Mouse (Mus musculus) CH12.LX (cell line): Measurements from ENCODE around the gene Spaar. TPM values are rescaled to one million over a fixed set of nuclear protein-coding genes. Genes with fewer than 3 reads are reported as not detected.

ENCODE experiments used
- DNase-seq: peaks from one replicate; pipeline ENCODE4 v3.0.0-alpha.2; 2013; ENCODE audit errors: extremely low read depth
- H3K27ac ChIP-seq: 2 replicates; pipeline ENCODE4 v1.5.1; 2012; ENCODE audit warnings: low read depth, mild to moderate bottlenecking, control low read depth, moderate library complexity; ENCODE audit not compliant: insufficient read depth
- H3K27me3 ChIP-seq: replicated peaks from 2 replicates; pipeline ENCODE3; 2012; ENCODE audit warnings: inconsistent platforms
- H3K36me3 ChIP-seq, 2 experiments: replicated peaks in 1 of 2; 2 replicates each; pipeline versions ENCODE3 to v1.6.1; 2012; ENCODE audit warnings: inconsistent platforms in 1 of 2, low read length in 1 of 2, mild to moderate bottlenecking in 1 of 2, mixed read lengths in 1 of 2, moderate library complexity in 1 of 2; ENCODE audit not compliant: control insufficient read depth in 1 of 2, insufficient read depth in 1 of 2
- H3K4me1 ChIP-seq, 2 experiments: 2 replicates each; pipeline ENCODE4 v1.6.1; 2012; ENCODE audit warnings: inconsistent platforms in 1 of 2, moderate library complexity in 1 of 2; ENCODE audit not compliant: insufficient read depth in 2 of 2, control insufficient read depth in 1 of 2
- H3K4me2 ChIP-seq: 2 replicates; pipeline ENCODE4 v1.6.1; 2012; ENCODE audit warnings: low read depth, mild to moderate bottlenecking, control low read depth; ENCODE audit not compliant: poor library complexity, insufficient read depth, severe bottlenecking
- H3K4me3 ChIP-seq, 3 experiments: fragments of 150-350 bp in 1 of 3; sonication (generic) in 1 of 3; replicated peaks in 1 of 3; 2 replicates each; pipeline versions ENCODE3 to v1.5.1; 2011 to 2012; ENCODE audit warnings: low read depth in 2 of 3, low read length in 2 of 3, mild to moderate bottlenecking in 2 of 3, moderate library complexity in 2 of 3, control low read depth in 1 of 3, improper control_type of control experiment in 1 of 3, inconsistent platforms in 1 of 3, mixed read lengths in 1 of 3; ENCODE audit not compliant: poor library complexity in 1 of 3
- H3K79me2 ChIP-seq: replicated peaks from 2 replicates; pipeline ENCODE4 v1.6.1; 2012; ENCODE audit warnings: mild to moderate bottlenecking, moderate library complexity; ENCODE audit not compliant: control insufficient read depth, poor library complexity, insufficient read depth, severe bottlenecking; ENCODE audit errors: extremely low read depth
- H3K9ac ChIP-seq: 2 replicates; pipeline ENCODE4 v1.6.1; 2012; ENCODE audit warnings: low read depth, mild to moderate bottlenecking, control low read depth, moderate library complexity; ENCODE audit not compliant: insufficient read depth
- H3K9me3 ChIP-seq: replicated peaks from 2 replicates; pipeline ENCODE3; 2012; ENCODE audit warnings: low read length, inconsistent platforms, mixed read lengths
- BHLHE40 ChIP-seq: IDR thresholded peaks from 2 replicates; pipeline ENCODE4 v1.6.1; 2011; ENCODE audit warnings: mild to moderate bottlenecking, low read depth, low read length, improper control_type of control experiment
- CTCF ChIP-seq, 2 experiments: IDR thresholded peaks in 1 of 2; conservative IDR thresholded peaks in 1 of 2; 2 replicates each; pipeline ENCODE4 v1.5.1; 2011 to 2012; ENCODE audit warnings: low read depth in 2 of 2, low read length in 2 of 2, improper control_type of control experiment in 1 of 2, inconsistent platforms in 1 of 2, mild to moderate bottlenecking in 1 of 2, moderate library complexity in 1 of 2
- ETS1 ChIP-seq: conservative IDR thresholded peaks from 2 replicates; pipeline ENCODE4 v1.6.1; 2012; ENCODE audit warnings: low read depth, mild to moderate bottlenecking, inconsistent platforms, low read length, improper control_type of control experiment, moderate library complexity
- JUN ChIP-seq: IDR thresholded peaks from 2 replicates; pipeline ENCODE4 v1.6.1; 2011; ENCODE audit warnings: low read depth, mild to moderate bottlenecking, low read length, improper control_type of control experiment, moderate library complexity; ENCODE audit not compliant: insufficient read depth
- MAFK ChIP-seq: IDR thresholded peaks from 2 replicates; pipeline ENCODE4 v1.6.1; 2011; ENCODE audit warnings: low read length, improper control_type of control experiment; ENCODE audit not compliant: insufficient replicate concordance
- MAX ChIP-seq: IDR thresholded peaks from 2 replicates; pipeline ENCODE4 v1.6.1; 2011; ENCODE audit warnings: low read length, improper control_type of control experiment
- MAZ ChIP-seq: IDR thresholded peaks from 2 replicates; pipeline ENCODE4 v1.6.1; 2012; ENCODE audit warnings: low read depth, mild to moderate bottlenecking, inconsistent platforms, low read length, improper control_type of control experiment, moderate library complexity
- MXI1 ChIP-seq: IDR thresholded peaks from 2 replicates; pipeline ENCODE4 v1.6.1; 2011; ENCODE audit warnings: mild to moderate bottlenecking, low read depth, low read length, improper control_type of control experiment
- NRF1 ChIP-seq: IDR thresholded peaks from 2 replicates; pipeline ENCODE4 v1.6.1; 2014; ENCODE audit warnings: low read depth, mild to moderate bottlenecking, inconsistent platforms, low read length, improper control_type of control experiment, moderate library complexity
- POLR2AphosphoS2 ChIP-seq: IDR thresholded peaks from 2 replicates; pipeline ENCODE4 v1.6.1; 2011; ENCODE audit warnings: low read depth, low read length, improper control_type of control experiment
- RAD21 ChIP-seq: IDR thresholded peaks from 2 replicates; pipeline ENCODE4 v1.6.1; 2011; ENCODE audit warnings: low read depth, mild to moderate bottlenecking, low read length, improper control_type of control experiment, moderate library complexity
- SIN3A ChIP-seq: IDR thresholded peaks from 2 replicates; pipeline ENCODE4 v1.6.1; 2012; ENCODE audit warnings: low read length, improper control_type of control experiment, inconsistent platforms
- SMC3 ChIP-seq: IDR thresholded peaks from 2 replicates; pipeline ENCODE4 v1.6.1; 2011; ENCODE audit warnings: low read depth, low read length, improper control_type of control experiment
- TCF12 ChIP-seq: IDR thresholded peaks from 2 replicates; pipeline ENCODE4 v1.6.1; 2014; ENCODE audit warnings: low read depth, mild to moderate bottlenecking, inconsistent platforms, low read length, improper control_type of control experiment
- UBTF ChIP-seq: IDR thresholded peaks from 2 replicates; pipeline ENCODE4 v1.6.1; 2012; ENCODE audit warnings: low read depth, mild to moderate bottlenecking, inconsistent platforms, low read length, improper control_type of control experiment, moderate library complexity
- ZC3H11A ChIP-seq: IDR thresholded peaks from 2 replicates; pipeline ENCODE4 v1.6.1; 2012; ENCODE audit warnings: low read depth, mild to moderate bottlenecking, inconsistent platforms, low read length, improper control_type of control experiment
- ZMIZ1 ChIP-seq: IDR thresholded peaks from 2 replicates; pipeline ENCODE4 v1.6.1; 2012; ENCODE audit warnings: low read depth, mild to moderate bottlenecking, inconsistent platforms, low read length, improper control_type of control experiment
- dilution Hi-C: fragments of 300-500 bp; cut with MboI; formaldehyde crosslinking; loops from 2 replicates; pipeline ENCODE4 v1.14.3; 2020; ENCODE audit warnings: low sequenced_read_pairs; ENCODE audit not compliant: extremely low pct_unique_long_range_greater_than_20kb, extremely low pct_ligation_motif_present
- in situ Hi-C: fragments of 300-500 bp; cut with MboI; formaldehyde crosslinking; loops from 3 replicates; pipeline ENCODE4 v1.14.3; 2019; ENCODE audit warnings: low sequenced_read_pairs, low pct_ligation_motif_present, low pct_unique_long_range_greater_than_20kb, mixed read lengths
- polyA plus RNA-seq: library from polyadenylated mRNA; unstranded; fragments of >175 nt; gene quantifications from 2 replicates; pipeline ENCODE4 v1.2.1, GENCODE M21; 2012; ENCODE audit warnings: low read depth; ENCODE audit not compliant: insufficient read length
- total RNA-seq, 2 experiments: library from RNA; depleted of rRNA; stranded (reverse); fragments of 300-350 nt in 1 of 2; fragments of >200 nt in 1 of 2; gene quantifications; 2 replicates each; pipeline ENCODE4 v1.2.3; 2012 to 2014

The Spaar gene
- total and polyA plus RNA-seq, 3 experiments: not detected

DNA sequence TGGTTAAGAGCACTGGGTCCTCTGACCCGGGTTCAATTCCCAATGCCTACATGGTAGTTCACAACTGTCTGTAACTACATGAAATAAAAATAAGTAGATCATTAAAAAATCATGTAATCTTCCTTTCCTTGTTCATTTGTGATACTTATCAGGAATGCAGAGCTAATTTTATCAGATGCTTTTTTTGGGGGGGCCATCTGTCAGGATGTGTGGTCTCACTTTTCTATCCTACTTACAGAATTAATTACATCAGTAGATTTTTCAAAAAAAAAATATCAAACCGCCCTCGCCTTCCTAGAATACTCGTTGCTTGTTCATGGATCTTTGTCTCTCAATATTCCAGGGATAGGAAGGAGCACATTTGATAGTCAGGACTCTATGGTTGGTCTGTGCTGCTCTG lies 7.6 kb upstream of the Spaar start:
- TF ChIP-seq POLR2AphosphoS2: no peak
- TF ChIP-seq TCF12: no peak
- no peak for TF ChIP-seq BHLHE40
- no peak for TF ChIP-seq ETS1
- TF ChIP-seq JUN: no peak
- no peak for TF ChIP-seq RAD21
- no peak for TF ChIP-seq UBTF
- TF ChIP-seq MAFK: no peak
- TF ChIP-seq MAZ: no peak
- TF ChIP-seq NRF1: no peak
- no peak for DNase-seq
- Histone ChIP-seq H3K27ac (no peak overlapping the region), H3K4me1 (peaks cover 0 to 3% of the 10 kb centered on the region in 2 experiments; a peak in 1 of 4 replicates), H3K36me3 (no peaks in the 10 kb centered on the region), H3K9me3 (peaks cover 6% of the 10 kb centered on the region), H3K4me3 (no peak overlapping the region), H3K79me2 (no peaks in the 10 kb centered on the region), H3K4me2 (no peak overlapping the region), H3K27me3 (peaks cover 64% of the 10 kb centered on the region), H3K9ac (no peak overlapping the region)
- dilution Hi-C loops: no loop called here
- in situ Hi-C loops: no loop called here

DNA sequence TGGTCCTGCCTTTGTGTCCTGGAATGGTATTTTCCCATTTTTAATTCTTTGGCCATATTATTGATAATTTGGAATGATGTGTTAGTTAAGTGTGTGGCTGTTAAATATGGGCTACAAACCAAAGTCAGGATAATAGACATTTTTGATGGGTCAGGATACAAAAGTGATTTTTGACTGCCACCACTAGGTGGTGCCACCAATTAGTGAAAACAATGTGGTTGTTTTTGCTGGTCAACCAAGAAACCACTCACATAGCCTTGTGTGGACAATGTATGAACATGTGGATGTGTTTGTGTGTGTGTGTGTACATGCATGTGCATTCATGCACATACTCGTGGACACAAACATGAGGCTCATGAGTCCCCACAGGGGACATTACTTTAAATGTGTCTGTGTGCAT lies 5.1 kb upstream of the Spaar start:
- no peaks in the 10 kb centered on the region for H3K36me3 ChIP-seq
- in situ Hi-C loops: loop anchor here (25.0 kb wide), 1 partner anchor 263 kb away; the partner anchor contains the start of gene Ccin
- dilution Hi-C loops: no loop called here
- H3K4me2 ChIP-seq: no peak overlapping the region
- TF ChIP-seq ETS1 (no peak), SIN3A (no peak), MXI1 (no peak), ZMIZ1 (no peak), UBTF (no peak), ZC3H11A (no peak), MAX (0 out of 2 replicates have a peak, but pooled peaks have one; percentile 16), CTCF (conservative IDR thresholded peaks at IDR 0.05 in 1 of 2, IDR thresholded peaks at IDR 0.05 in 1 of 2; ENCODE audit: low read depth in 2 of 2, low read length in 2 of 2) (peak; percentile 52 to 81), RAD21 (peak; percentile 69), SMC3 (peak; percentile 61)
- H3K9ac ChIP-seq: no peak overlapping the region
- H3K4me3 ChIP-seq: no peak overlapping the region
- H3K4me1 ChIP-seq: peaks cover 0 to 3% of the 10 kb centered on the region in 2 experiments; a peak in 1 of 4 replicates
- no peaks in the 10 kb centered on the region for H3K79me2 ChIP-seq
- H3K27ac ChIP-seq: no peak overlapping the region
- DNase-seq: peak; percentile 19
- H3K27me3 ChIP-seq: peaks cover 77% of the 10 kb centered on the region
- no peaks in the 10 kb centered on the region for H3K9me3 ChIP-seq
